Mouse (Mus musculus): ENCODE measurements around the gene Gm29106. TPM values are rescaled to one million over a fixed set of nuclear protein-coding genes. Genes with fewer than 3 reads are reported as not detected.
"Not testable (repeated sequence)": the region's sequence is repeated elsewhere in the genome, so short reads cannot be mapped to it uniquely, and the experiment has no call there.

Gm29106 gene
- polyA plus RNA-seq (2011; ENCODE audit: insufficient read depth, insufficient read length, low read depth, missing spikeins) = not detected in 2 replicates

DNA sequence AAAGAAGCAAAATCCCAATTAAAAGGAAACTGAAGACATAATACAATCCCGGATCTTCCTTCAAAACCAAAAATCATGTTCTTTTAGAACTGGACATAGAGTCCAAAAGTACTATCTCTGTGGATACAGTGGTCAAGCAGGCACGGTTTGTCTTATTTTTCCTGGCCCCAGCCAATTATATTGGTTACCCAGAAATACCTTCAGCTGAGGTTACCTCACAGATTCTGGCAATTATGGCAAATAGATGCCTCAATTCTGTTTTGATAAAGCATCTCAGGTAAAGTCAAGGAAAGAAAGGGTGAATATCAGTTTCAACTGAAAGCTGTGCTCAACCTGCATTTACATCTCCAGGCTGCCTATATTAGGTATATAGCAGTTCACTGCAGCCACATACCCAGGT lies at the start of gene Gm29106:
TSS of gene Gm29106 (plus strand) at position 301 of the 400 bp plus-strand sequence.
- not testable (repeated sequence) for H3K9me3 ChIP-seq (replicated peaks; ENCODE audit: control insufficient read depth, insufficient read depth, low read length, poor library complexity, severe bottlenecking); H3K4me1 ChIP-seq (ENCODE audit: control insufficient read depth, insufficient read depth, low read length); H3K4me3 ChIP-seq (ENCODE audit: low read depth, low read length); H3K36me3 ChIP-seq (ENCODE audit: control insufficient read depth, insufficient read depth, low read length, poor library complexity, severe bottlenecking); H3K9ac ChIP-seq (ENCODE audit: low read depth, poor library complexity, severe bottlenecking); H3K27ac ChIP-seq (ENCODE audit: insufficient read depth, low read length); H3K27me3 ChIP-seq (ENCODE audit: control insufficient read depth, insufficient read depth, low read length, poor library complexity, severe bottlenecking)

DNA sequence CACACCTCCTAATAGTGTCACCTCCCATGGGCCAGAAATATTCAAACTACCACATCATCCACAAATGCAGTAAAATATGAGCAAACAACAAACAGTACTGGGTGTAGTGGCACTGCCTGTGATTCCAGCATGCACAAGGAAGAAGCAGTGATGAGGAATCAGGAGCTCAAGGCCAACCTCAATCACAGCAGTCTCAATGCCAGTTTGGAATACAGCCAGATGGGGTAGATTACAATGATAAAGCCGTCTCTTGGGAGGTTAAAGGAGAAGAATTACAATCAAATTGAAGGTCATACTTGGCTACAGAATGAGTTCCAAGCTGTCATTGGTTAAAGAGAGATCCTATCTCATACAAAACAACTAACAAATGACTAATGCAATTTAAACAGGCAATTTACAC lies 52.2 kb downstream of the Gm29106 start:
- Histone ChIP-seq H3K27ac (ENCODE audit: insufficient read depth, low read length) (no peak overlapping the region), H3K9ac (ENCODE audit: low read depth, poor library complexity, severe bottlenecking) (no peak overlapping the region), H3K4me3 (ENCODE audit: low read depth, low read length) (no peak overlapping the region), H3K36me3 (ENCODE audit: control insufficient read depth, insufficient read depth, low read length, poor library complexity, severe bottlenecking) (no peaks in the 10 kb centered on the region), H3K9me3 (replicated peaks; ENCODE audit: control insufficient read depth, insufficient read depth, low read length, poor library complexity, severe bottlenecking) (no peaks in the 10 kb centered on the region), H3K27me3 (ENCODE audit: control insufficient read depth, insufficient read depth, low read length, poor library complexity, severe bottlenecking) (no peaks in the 10 kb centered on the region), H3K4me1 (ENCODE audit: control insufficient read depth, insufficient read depth, low read length) (no peaks in the 10 kb centered on the region)
- TF ChIP-seq EP300 (IDR thresholded peaks at IDR 0.05; ENCODE audit: insufficient read depth, low read depth, low read length) = no peak
- no peak for TF ChIP-seq POLR2A (IDR thresholded peaks at IDR 0.05; ENCODE audit: insufficient read depth, low read length)
- no peak for TF ChIP-seq CTCF (IDR thresholded peaks at IDR 0.05; ENCODE audit: low read depth, low read length)

DNA sequence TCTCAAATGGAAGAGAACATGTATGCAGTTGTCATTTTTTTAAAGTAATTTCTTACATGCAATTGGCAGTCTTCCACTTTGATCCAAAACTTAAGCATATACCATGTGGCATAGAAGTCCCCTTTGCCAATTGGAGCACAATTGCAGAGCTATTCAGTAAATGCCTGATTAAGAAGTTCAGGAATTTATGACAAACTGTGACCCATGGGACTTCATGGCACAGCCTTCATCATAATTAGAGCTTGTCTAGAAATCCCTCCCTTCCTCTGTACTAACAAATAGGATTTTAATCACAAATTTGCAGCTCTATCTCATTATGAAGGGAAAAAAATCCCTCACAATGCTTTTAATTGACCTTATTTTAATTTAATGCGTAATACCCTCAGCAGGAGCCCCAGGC lies 59.7 kb downstream of the Gm29106 start:
- no peaks in the 10 kb centered on the region for H3K27me3 ChIP-seq (ENCODE audit: control insufficient read depth, insufficient read depth, low read length, poor library complexity, severe bottlenecking)
- no peaks in the 10 kb centered on the region for H3K36me3 ChIP-seq (ENCODE audit: control insufficient read depth, insufficient read depth, low read length, poor library complexity, severe bottlenecking)
- H3K27ac ChIP-seq (ENCODE audit: insufficient read depth, low read length) = no peak overlapping the region
- H3K9ac ChIP-seq (ENCODE audit: low read depth, poor library complexity, severe bottlenecking) = no peak overlapping the region
- TF ChIP-seq POLR2A (IDR thresholded peaks at IDR 0.05; ENCODE audit: insufficient read depth, low read length) (no peak), CTCF (IDR thresholded peaks at IDR 0.05; ENCODE audit: low read depth, low read length) (no peak), EP300 (IDR thresholded peaks at IDR 0.05; ENCODE audit: insufficient read depth, low read depth, low read length) (no peak)
- no peaks in the 10 kb centered on the region for H3K9me3 ChIP-seq (replicated peaks; ENCODE audit: control insufficient read depth, insufficient read depth, low read length, poor library complexity, severe bottlenecking)
- no peaks in the 10 kb centered on the region for H3K4me1 ChIP-seq (ENCODE audit: control insufficient read depth, insufficient read depth, low read length)
- H3K4me3 ChIP-seq (ENCODE audit: low read depth, low read length) = no peak overlapping the region

Other genes with a start within 250 kb of the Gm29106 start
- not detected in 2 replicates for gene Gm28168, start 248.5 kb upstream of the Gm29106 start, polyA plus RNA-seq (2011; ENCODE audit: insufficient read depth, insufficient read length, low read depth, missing spikeins)
- not detected in 2 replicates for gene Gm7145, start 210.6 kb upstream of the Gm29106 start, polyA plus RNA-seq (2011; ENCODE audit: insufficient read depth, insufficient read length, low read depth, missing spikeins)
- gene Tsn, start 135.2 kb downstream of the Gm29106 start, polyA plus RNA-seq (2011; ENCODE audit: insufficient read depth, insufficient read length, low read depth, missing spikeins) = 88.0 and 90.4 TPM in 2 replicates
- gene Nifk, start 145.3 kb downstream of the Gm29106 start, polyA plus RNA-seq (2011; ENCODE audit: insufficient read depth, insufficient read length, low read depth, missing spikeins) = 99.7 and 110 TPM in 2 replicates
- 72.3 and 81.0 TPM in 2 replicates for gene Clasp1, start 212.5 kb downstream of the Gm29106 start, polyA plus RNA-seq (2011; ENCODE audit: insufficient read depth, insufficient read length, low read depth, missing spikeins)

Data from ES-Bruce4 (cell line).